Mouse (Mus musculus): ENCODE data around the gene Notum.

DNA sequence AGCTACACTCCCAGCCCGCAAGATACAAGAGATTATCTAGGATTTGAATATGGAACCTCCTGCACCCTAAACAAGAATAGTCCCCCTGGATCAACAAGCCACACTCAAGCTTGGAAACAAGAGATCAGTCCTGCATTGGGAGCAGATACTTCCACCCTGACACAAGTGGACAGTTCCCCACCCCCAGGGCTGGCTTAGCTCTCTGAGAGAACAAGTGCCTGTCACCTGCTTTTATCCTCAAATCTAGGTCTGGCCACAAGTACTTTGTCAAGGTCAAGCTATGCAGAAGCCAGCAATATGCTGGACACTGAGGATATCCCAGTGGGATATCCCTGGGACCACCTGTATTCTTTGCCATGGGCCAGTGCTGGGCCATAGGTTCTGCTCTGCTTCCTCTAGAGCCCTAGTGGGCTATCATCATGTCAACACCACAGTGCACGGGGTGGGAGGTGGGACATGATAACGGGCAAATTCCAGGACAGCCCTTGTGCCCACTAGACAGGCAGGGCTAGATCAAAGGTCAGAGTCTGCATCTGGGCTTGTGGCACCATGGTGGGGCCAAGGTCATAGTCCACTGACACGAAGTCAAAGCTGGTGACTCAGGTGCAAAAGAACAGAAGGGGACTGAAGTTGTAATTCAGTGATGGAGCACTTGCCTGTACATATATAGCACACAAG is 44.2 kb downstream of the Notum start:
- no peak for TF ChIP-seq CTCF (IDR thresholded peaks at IDR 0.05; ENCODE audit: low read depth)
- TF ChIP-seq EP300 (IDR thresholded peaks at IDR 0.05; ENCODE audit: low read depth), result no peak
